Mouse (Mus musculus) olfactory bulb, adult 2 months (tissue): ENCODE measurements at regions not wholly inside any gene's neighbourhood (a gene's known extent, or its start where the extent isn't known, plus 50 kb on each side); places are given as distances from the start of the nearest gene placed in this dataset.

Source experiments
- CTCF ChIP-seq: fragments of 200-500 bp; IDR thresholded peaks from 2 replicates; pipeline ENCODE4 v1.5.1; 2012; ENCODE audit warnings: low read depth, mild to moderate bottlenecking, low read length, moderate library complexity; ENCODE audit not compliant: insufficient read depth
- POLR2A ChIP-seq: fragments of 200-500 bp; IDR thresholded peaks from 2 replicates; pipeline ENCODE4 v1.6.1; 2012; ENCODE audit warnings: mild to moderate bottlenecking, low read depth, low read length, moderate library complexity; ENCODE audit not compliant: insufficient read depth

DNA sequence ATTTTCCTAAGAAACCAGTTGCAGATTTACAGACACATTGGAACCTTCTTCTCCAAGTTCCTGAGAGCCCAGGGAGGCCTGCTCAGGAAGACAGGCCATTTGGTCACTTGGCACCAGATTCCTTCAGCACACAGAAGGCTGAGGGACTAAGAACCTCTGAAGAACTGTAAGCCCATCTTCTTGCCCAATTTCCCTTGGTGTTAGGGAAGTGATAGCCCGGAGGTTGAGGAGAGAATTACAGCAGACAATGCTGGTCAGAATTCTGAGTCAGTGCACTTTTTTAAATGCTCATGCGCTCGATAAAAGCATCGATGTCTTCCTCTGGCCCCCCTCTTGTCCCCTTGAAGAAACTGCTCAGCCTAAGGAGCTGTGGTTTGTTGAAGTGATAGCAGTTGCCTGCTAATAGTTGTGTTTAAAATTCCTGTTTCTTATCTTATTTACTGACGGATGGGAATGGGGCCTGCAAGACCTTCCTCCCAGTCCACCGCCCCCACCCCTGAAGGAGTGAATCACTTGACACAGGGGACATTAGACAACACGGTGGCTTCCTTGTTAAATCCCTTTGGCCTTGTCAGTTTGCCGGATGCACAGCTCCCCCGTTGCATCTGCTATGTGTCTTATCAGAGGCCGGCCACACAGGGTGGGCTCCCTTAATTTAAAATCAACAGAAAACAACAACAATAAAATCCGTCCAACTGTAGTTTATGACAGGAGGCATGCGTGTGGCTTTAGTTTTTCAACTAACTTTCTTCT is 179.5 kb upstream of the Gypa start:
- TF ChIP-seq CTCF (no peak), POLR2A (no peak)
